13 mouse cellular contexts compared by ENCODE assay signal in the genomic region with DNA sequence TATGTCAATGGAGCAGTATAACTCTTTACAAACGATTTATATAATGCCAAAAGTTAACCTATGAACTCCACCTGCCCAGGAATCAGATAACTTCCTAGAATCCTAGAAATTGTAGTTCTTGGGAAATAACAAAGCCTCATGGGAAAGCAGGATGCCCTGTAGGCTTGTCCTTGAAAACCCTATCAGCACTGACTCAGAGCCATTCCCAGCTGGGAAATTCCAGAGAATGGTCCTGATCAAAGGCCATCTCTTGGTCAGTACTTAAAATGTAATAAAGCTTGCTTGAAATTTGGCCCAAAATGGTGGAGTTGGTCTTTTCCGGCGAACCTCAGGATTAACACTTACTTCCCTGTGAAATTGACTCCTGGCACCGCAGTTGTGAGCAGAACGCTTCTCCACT. TPM values are rescaled to one million over a fixed set of nuclear protein-coding genes. Genes with fewer than 3 reads are reported as not detected.
"Had no signal": no experiment of that assay in that cellular context is flagged by ENCODE, and none has a peak within 500 bp of the region (broad histone marks: within the 10 kb centered on the region; RNA-seq: fewer than 3 reads in every experiment).

No protein-coding gene starts in this region.

- DNase-seq: kidney, adult 18-20 months; kidney, postnatal 10 days; liver, embryonic 13.5 days; lung, adult 2 months; lung, postnatal 14 days; lung, postnatal 4 days; midbrain, embryonic 14.5 days; retina, postnatal 1 day; right cerebral cortex, postnatal 25 days; spleen, adult 18-20 months; thymus, postnatal 25 days had no signal

RNA-seq across cellular contexts. Expression of a gene that starts 53.2 kb away (rescaled TPM):
- total RNA-seq: megakaryocyte progenitor cell, adult 5-6 weeks; megakaryocyte-erythroid progenitor cell, adult 5-6 weeks had no signal
